Mouse (Mus musculus) midbrain, embryonic 14.5 days (tissue): Measurements from ENCODE around the gene Tex2. TPM values are rescaled to one million over a fixed set of nuclear protein-coding genes. Genes with fewer than 3 reads are reported as not detected.
A peak's percentile ranks its signal among the peaks of the same experiment; 100 is the strongest.

ENCODE experiments used
- ATAC-seq: fragments of 200-750 bp; cut with Nextera tagmentation; 2 replicates; pipeline ENCODE4 v1.8.0; 2017; ENCODE audit warnings: moderate number of reproducible peaks, moderate library complexity; ENCODE audit not compliant: low FRiP score, low TSS enrichment
- DNase-seq: peaks from one replicate; pipeline ENCODE4 v3.0.0-alpha.2; 2015
- H3K27ac ChIP-seq: fragments of 300-500 bp; sonication (generic); replicated peaks from 2 replicates; pipeline ENCODE4 v1.5.1; 2014; ENCODE audit warnings: mild to moderate bottlenecking, low read depth, low read length, moderate library complexity
- H3K27me3 ChIP-seq: fragments of 300-500 bp; sonication (generic); 2 replicates; pipeline ENCODE4 v1.6.1; 2014; ENCODE audit warnings: low read length, control low read depth, mixed read lengths; ENCODE audit not compliant: control insufficient read depth, insufficient read depth
- H3K36me3 ChIP-seq: fragments of 300-500 bp; sonication (generic); 2 replicates; pipeline ENCODE4 v1.6.1; 2014; ENCODE audit warnings: low read length, control low read depth; ENCODE audit not compliant: control insufficient read depth, insufficient read depth
- H3K4me1 ChIP-seq: fragments of 300-500 bp; sonication (generic); 2 replicates; pipeline ENCODE4 v1.6.1; 2014; ENCODE audit warnings: mild to moderate bottlenecking, antibody characterized with exemption, low read length, control low read depth; ENCODE audit not compliant: control insufficient read depth, insufficient read depth
- H3K4me2 ChIP-seq: fragments of 300-500 bp; sonication (generic); 2 replicates; pipeline ENCODE4 v1.6.1; 2014; ENCODE audit warnings: mild to moderate bottlenecking, low read length, moderate library complexity
- H3K4me3 ChIP-seq: fragments of 300-500 bp; sonication (generic); replicated peaks from 2 replicates; pipeline ENCODE4 v1.5.1; 2014; ENCODE audit warnings: low read depth, low read length
- H3K9ac ChIP-seq: fragments of 300-500 bp; sonication (generic); replicated peaks from 2 replicates; pipeline ENCODE4 v1.6.1; 2014; ENCODE audit warnings: mild to moderate bottlenecking, low read length, moderate library complexity
- H3K9me3 ChIP-seq: fragments of 300-500 bp; sonication (generic); 2 replicates; pipeline ENCODE4 v1.6.1; 2016; ENCODE audit warnings: low read length, control low read depth, mixed read lengths; ENCODE audit not compliant: control insufficient read depth
- WGBS: fragments of 180-500 bp; shearing (Covaris S2); extraction: QIAGEN DNeasy Blood & Tissue Kit; methylation state at CpG from one replicate; pipeline ENCODE4 v1.1.7; 2014; 5-methylcytosine and 5-hydroxymethylcytosine counted together
- polyA plus RNA-seq: library from polyadenylated mRNA; unstranded; fragments of >200 nt; fragmentation: Nextera tagmentation; extraction: Ambion mirVana; gene quantifications from 2 replicates; pipeline ENCODE4 v1.2.1, GENCODE M21; 2014

Gene Tex2
- polyA plus RNA-seq, 1 experiment from 2014 or later, result 29.1 TPM

DNA sequence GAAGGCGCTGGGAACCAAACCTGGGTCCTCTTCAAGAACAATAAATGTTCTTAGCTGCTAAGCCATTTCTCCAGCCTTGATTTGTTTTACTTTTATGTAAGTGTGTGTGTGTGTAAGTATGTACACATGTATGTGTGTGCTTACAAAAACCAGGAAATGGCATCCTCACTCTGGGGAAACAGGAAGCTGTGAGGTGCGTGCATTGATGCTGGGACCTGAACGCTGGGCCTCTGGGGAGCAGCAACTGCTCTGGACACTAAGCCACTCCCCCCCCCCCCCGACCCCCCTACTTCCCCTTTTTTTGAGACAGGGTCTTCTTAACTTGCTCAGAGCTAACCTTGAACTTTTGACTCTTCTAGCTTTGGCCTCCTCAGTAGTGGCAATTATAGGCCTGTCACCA, 62.8 kb downstream of the Tex2 start:
- no peak overlapping the region for H3K4me3 ChIP-seq
- H3K4me2 ChIP-seq, result no peak overlapping the region
- DNase-seq (no peak), ATAC-seq (no peak)
- H3K9ac ChIP-seq, result no peak overlapping the region
- WGBS, result 98% methylated on average over 4 of the region's 4 CpGs
- H3K36me3 ChIP-seq, result peaks cover 21% of the 10 kb centered on the region
- no peaks in the 10 kb centered on the region for H3K4me1 ChIP-seq
- H3K9me3 ChIP-seq, result no peaks in the 10 kb centered on the region
- no peak overlapping the region for H3K27ac ChIP-seq
- H3K27me3 ChIP-seq, result no peaks in the 10 kb centered on the region

GRCm38 (mm10) chr11:106546081-106546480, 67.1 kb downstream of the Tex2 start:
- Histone ChIP-seq H3K4me1 (0 out of 2 replicates have a peak, but pooled peaks cover 3% of the 10 kb centered on the region), H3K9me3 (no peaks in the 10 kb centered on the region), H3K4me3 (no peak overlapping the region), H3K9ac (no peak overlapping the region), H3K4me2 (no peak overlapping the region), H3K27me3 (no peaks in the 10 kb centered on the region), H3K36me3 (peaks cover 37% of the 10 kb centered on the region), H3K27ac (no peak overlapping the region)
- ATAC-seq (no peak), DNase-seq (no peak)
- WGBS, result 93% methylated on average over 4 of the region's 4 CpGs

- WGBS, result 93% methylated on average over 9 of the region's 9 CpGs
- H3K4me1 ChIP-seq, result 0 out of 2 replicates have a peak, but pooled peaks cover 3% of the 10 kb centered on the region
Measured at GRCm38 (mm10) chr11:106544916-106545315, 68.3 kb downstream of the Tex2 start.

GRCm38 (mm10) chr11:106544133-106544532, 69.1 kb downstream of the Tex2 start:
- no peak overlapping the region for H3K4me2 ChIP-seq
- no peak overlapping the region for H3K9ac ChIP-seq
- H3K4me3 ChIP-seq, result no peak overlapping the region
- H3K27me3 ChIP-seq, result no peaks in the 10 kb centered on the region
- no peak for ATAC-seq
- WGBS, result 73% methylated on average over 11 of the region's 11 CpGs
- 0 out of 2 replicates have a peak, but pooled peaks cover 3% of the 10 kb centered on the region for H3K4me1 ChIP-seq
- DNase-seq, result peak; percentile 35
- peaks cover 37% of the 10 kb centered on the region for H3K36me3 ChIP-seq
- no peaks in the 10 kb centered on the region for H3K9me3 ChIP-seq
- H3K27ac ChIP-seq, result no peak overlapping the region; the same call in 1 of the 2 replicates

More at GRCm38 (mm10) chr11:106544916-106545315, 68.3 kb downstream of the Tex2 start:
- Histone ChIP-seq H3K27me3 (no peaks in the 10 kb centered on the region), H3K4me3 (no peak overlapping the region), H3K9me3 (no peaks in the 10 kb centered on the region), H3K4me2 (no peak overlapping the region), H3K27ac (no peak overlapping the region), H3K36me3 (peaks cover 37% of the 10 kb centered on the region), H3K9ac (no peak overlapping the region)
- ATAC-seq (no peak), DNase-seq (no peak)

GRCm38 (mm10) chr11:106543006-106543405, 70.2 kb downstream of the Tex2 start:
- DNase-seq (no peak), ATAC-seq (no peak)
- H3K9me3 ChIP-seq, result no peaks in the 10 kb centered on the region
- H3K4me2 ChIP-seq, result no peak overlapping the region
- H3K27me3 ChIP-seq, result no peaks in the 10 kb centered on the region
- 96% methylated on average over 13 of the region's 13 CpGs for WGBS
- no peak overlapping the region for H3K4me3 ChIP-seq
- no peak overlapping the region for H3K9ac ChIP-seq
- 0 out of 2 replicates have a peak, but pooled peaks cover 3% of the 10 kb centered on the region for H3K4me1 ChIP-seq
- H3K36me3 ChIP-seq, result peaks cover 34% of the 10 kb centered on the region
- no peak overlapping the region for H3K27ac ChIP-seq

GRCm38 (mm10) chr11:106542385-106542784, 70.8 kb downstream of the Tex2 start:
- H3K27ac ChIP-seq, result no peak overlapping the region
- no peak overlapping the region for H3K4me3 ChIP-seq
- no peak overlapping the region for H3K4me2 ChIP-seq
- H3K4me1 ChIP-seq, result 0 out of 2 replicates have a peak, but pooled peaks cover 3% of the 10 kb centered on the region
- ATAC-seq, result no peak
- DNase-seq, result no peak
- H3K36me3 ChIP-seq, result peaks cover 33% of the 10 kb centered on the region
- H3K27me3 ChIP-seq, result no peaks in the 10 kb centered on the region
- H3K9me3 ChIP-seq, result no peaks in the 10 kb centered on the region
- H3K9ac ChIP-seq, result no peak overlapping the region

DNA sequence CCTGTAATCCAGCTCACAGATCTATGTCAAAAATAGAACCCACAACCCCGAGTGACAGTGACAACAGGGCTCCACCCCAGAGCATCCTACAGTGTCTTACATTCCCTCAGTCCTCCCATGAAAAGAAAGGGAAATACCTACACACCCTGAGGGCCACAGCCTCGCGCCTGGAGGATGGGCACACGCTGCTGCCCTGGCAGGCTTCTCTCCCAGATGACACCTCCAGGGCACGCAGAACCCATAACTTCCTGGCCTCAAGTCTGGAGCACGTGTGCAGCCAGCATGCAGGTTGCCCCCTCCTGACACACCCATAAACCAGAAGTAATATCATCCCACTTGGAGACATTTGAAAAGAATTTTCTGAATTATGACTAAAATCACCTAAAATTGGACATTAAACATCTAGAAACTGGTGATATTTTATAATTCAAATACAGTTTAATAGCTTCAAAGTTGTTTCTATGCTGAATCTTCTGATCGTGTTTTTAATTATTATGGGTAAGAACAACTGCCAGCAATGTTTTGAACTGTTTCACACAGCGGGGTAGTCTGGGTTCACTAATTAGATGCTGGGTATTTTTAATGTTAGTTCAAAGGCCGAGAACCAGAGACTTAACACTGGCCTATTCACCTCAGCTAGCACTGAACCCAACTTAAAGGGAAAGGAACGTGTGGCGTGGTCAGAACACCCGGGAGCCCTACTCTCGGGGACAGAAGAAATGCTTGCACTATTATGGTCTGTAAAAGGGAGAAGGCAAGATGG, 72.5 kb downstream of the Tex2 start:
- Histone ChIP-seq H3K27me3 (no peaks in the 10 kb centered on the region), H3K27ac (no peak overlapping the region), H3K4me3 (no peak overlapping the region), H3K9me3 (no peaks in the 10 kb centered on the region), H3K4me1 (peaks cover 16% of the 10 kb centered on the region; the same call in 1 of the 2 replicates), H3K4me2 (no peak overlapping the region), H3K9ac (no peak overlapping the region), H3K36me3 (peaks cover 19% of the 10 kb centered on the region)
- DNase-seq (no peak), ATAC-seq (no peak)
- 85% methylated on average over 13 of the region's 13 CpGs for WGBS

GRCm38 (mm10) chr11:106536253-106536912, 76.8 kb downstream of the Tex2 start:
- Histone ChIP-seq H3K27ac (peak overlapping the region; percentile 82), H3K36me3 (peaks cover 17% of the 10 kb centered on the region), H3K9ac (peak overlapping the region; percentile 41; the same call in 1 of the 2 replicates), H3K4me2 (no peak overlapping the region), H3K4me3 (no peak overlapping the region), H3K4me1 (peaks cover 17% of the 10 kb centered on the region; the same call in 1 of the 2 replicates), H3K27me3 (no peaks in the 10 kb centered on the region), H3K9me3 (no peaks in the 10 kb centered on the region)
- DNase-seq (peak; percentile 60), ATAC-seq (no peak)
- WGBS, result 27% methylated on average over 11 of the region's 11 CpGs
